Mouse (Mus musculus) MEL (cell line): ENCODE results near the gene Nipa1. TPM values are rescaled to one million over a fixed set of nuclear protein-coding genes. Genes with fewer than 3 reads are reported as not detected.

Source experiments
- DNase-seq: peaks from one replicate; pipeline ENCODE4 v3.0.0; 2011; ENCODE audit warnings: low read depth, low spot score
- H3K27ac ChIP-seq: 2 replicates; pipeline ENCODE4 v1.5.1; 2012; ENCODE audit warnings: low read depth, mild to moderate bottlenecking, control low read depth, low read length, moderate library complexity; ENCODE audit not compliant: control insufficient read depth
- H3K27me3 ChIP-seq, 2 experiments: fragments of 150-350 bp in 1 of 2; sonication (generic) in 1 of 2; 2 replicates each; pipeline ENCODE4 v1.6.1; 2012; ENCODE audit warnings: low read length in 2 of 2, mild to moderate bottlenecking in 2 of 2, improper control_type of control experiment in 1 of 2, moderate library complexity in 1 of 2; ENCODE audit not compliant: insufficient read depth in 2 of 2, control insufficient read depth in 1 of 2
- H3K36me3 ChIP-seq, 2 experiments: 2 replicates each; pipeline ENCODE4 v1.6.1; 2012 to 2014; ENCODE audit warnings: low read length in 2 of 2, improper control_type of control experiment in 1 of 2, inconsistent platforms in 1 of 2, mild to moderate bottlenecking in 1 of 2; ENCODE audit not compliant: insufficient read depth in 2 of 2, control insufficient read depth in 1 of 2
- H3K4me1 ChIP-seq, 2 experiments: fragments of 150-350 bp in 1 of 2; sonication (generic) in 1 of 2; 2 replicates each; pipeline ENCODE4 v1.6.1; 2012; ENCODE audit warnings: low read length in 2 of 2, improper control_type of control experiment in 1 of 2, mild to moderate bottlenecking in 1 of 2; ENCODE audit not compliant: insufficient read depth in 2 of 2, control insufficient read depth in 1 of 2
- H3K4me3 ChIP-seq, 2 experiments: fragments of 150-350 bp in 1 of 2; sonication (generic) in 1 of 2; 2 replicates each; pipeline ENCODE4 v1.5.1; 2012; ENCODE audit warnings: low read depth in 2 of 2, low read length in 2 of 2, mild to moderate bottlenecking in 2 of 2, moderate library complexity in 2 of 2, control low read depth in 1 of 2, improper control_type of control experiment in 1 of 2; ENCODE audit not compliant: control insufficient read depth in 1 of 2, insufficient read depth in 1 of 2
- H3K79me2 ChIP-seq: 2 replicates; pipeline ENCODE4 v1.6.1; 2012; ENCODE audit warnings: mild to moderate bottlenecking, low read length, moderate library complexity; ENCODE audit not compliant: control insufficient read depth, poor library complexity, insufficient read depth
- H3K9ac ChIP-seq: 2 replicates; pipeline ENCODE4 v1.6.1; 2012; ENCODE audit warnings: low read depth, mild to moderate bottlenecking, control low read depth, low read length, moderate library complexity; ENCODE audit not compliant: control insufficient read depth, poor library complexity, severe bottlenecking
- H3K9me3 ChIP-seq: fragments of 150-350 bp; sonication (generic); replicated peaks from 2 replicates; pipeline ENCODE4 v1.6.1; 2012; ENCODE audit warnings: mild to moderate bottlenecking, low read length, improper control_type of control experiment, moderate library complexity; ENCODE audit not compliant: insufficient read depth
- BHLHE40 ChIP-seq: IDR thresholded peaks from 2 replicates; pipeline ENCODE4 v1.6.1; 2012; ENCODE audit warnings: low read depth, mild to moderate bottlenecking, inconsistent platforms, low read length, improper control_type of control experiment, borderline replicate concordance
- CHD1 ChIP-seq: IDR thresholded peaks from 2 replicates; pipeline ENCODE4 v1.6.1; 2012; ENCODE audit warnings: low read depth, mild to moderate bottlenecking, inconsistent platforms, low read length, improper control_type of control experiment
- CHD2 ChIP-seq: IDR thresholded peaks from 2 replicates; pipeline ENCODE4 v1.6.1; 2011; ENCODE audit warnings: low read length, improper control_type of control experiment
- CTCF ChIP-seq, 3 experiments: IDR thresholded peaks in 2 of 3; conservative IDR thresholded peaks in 1 of 3; 2 replicates each; pipeline ENCODE4 v1.5.1; 2011 to 2012; ENCODE audit warnings: low read length in 3 of 3, low read depth in 2 of 3, mild to moderate bottlenecking in 2 of 3, improper control_type of control experiment in 1 of 3, inconsistent platforms in 1 of 3, mixed read lengths in 1 of 3, moderate library complexity in 1 of 3; ENCODE audit not compliant: control insufficient read depth in 1 of 3, insufficient read depth in 1 of 3, poor library complexity in 1 of 3, severe bottlenecking in 1 of 3
- E2F4 ChIP-seq: IDR thresholded peaks from 2 replicates; pipeline ENCODE4 v1.6.1; 2011; ENCODE audit warnings: low read depth, low read length, improper control_type of control experiment, borderline replicate concordance
- ELF1 ChIP-seq: IDR thresholded peaks from 2 replicates; pipeline ENCODE4 v1.6.1; 2014; ENCODE audit warnings: low read depth, mild to moderate bottlenecking, inconsistent platforms, low read length, improper control_type of control experiment, moderate library complexity
- EP300 ChIP-seq, 2 experiments: IDR thresholded peaks; 2 replicates each; pipeline ENCODE4 v1.6.1; 2011; ENCODE audit warnings: improper control_type of control experiment in 2 of 2, low read length in 2 of 2, low read depth in 1 of 2, mild to moderate bottlenecking in 1 of 2
- ETS1 ChIP-seq: IDR thresholded peaks from 2 replicates; pipeline ENCODE4 v1.6.1; 2012; ENCODE audit warnings: low read depth, mild to moderate bottlenecking, inconsistent platforms, low read length, improper control_type of control experiment, moderate library complexity
- GABPA ChIP-seq: IDR thresholded peaks from 2 replicates; pipeline ENCODE4 v1.6.1; 2012; ENCODE audit warnings: low read depth, mild to moderate bottlenecking, inconsistent platforms, low read length, improper control_type of control experiment, moderate library complexity
- GATA1 ChIP-seq: IDR thresholded peaks from 2 replicates; pipeline ENCODE4 v1.6.1; 2011; ENCODE audit warnings: low read depth, low read length, improper control_type of control experiment
- HCFC1 ChIP-seq: IDR thresholded peaks from 2 replicates; pipeline ENCODE4 v1.6.1; 2012; ENCODE audit warnings: low read depth, mild to moderate bottlenecking, inconsistent platforms, low read length, improper control_type of control experiment, moderate library complexity
- JUND ChIP-seq: IDR thresholded peaks from 2 replicates; pipeline ENCODE4 v1.6.1; 2011; ENCODE audit warnings: low read depth, mild to moderate bottlenecking, improper control_type of control experiment, low read length
- KAT2A ChIP-seq: conservative IDR thresholded peaks from 2 replicates; pipeline ENCODE4 v1.6.1; 2012; ENCODE audit warnings: low read depth, low read length, improper control_type of control experiment, inconsistent platforms
- MAFK ChIP-seq: IDR thresholded peaks from 2 replicates; pipeline ENCODE4 v1.6.1; 2011; ENCODE audit warnings: low read depth, mild to moderate bottlenecking, low read length, improper control_type of control experiment, borderline replicate concordance
- MAX ChIP-seq: IDR thresholded peaks from 2 replicates; pipeline ENCODE4 v1.6.1; 2011; ENCODE audit warnings: low read length, improper control_type of control experiment
- MAZ ChIP-seq: IDR thresholded peaks from 2 replicates; pipeline ENCODE4 v1.6.1; 2012; ENCODE audit warnings: low read depth, mild to moderate bottlenecking, inconsistent platforms, low read length, improper control_type of control experiment
- MEF2A ChIP-seq: IDR thresholded peaks from 2 replicates; pipeline ENCODE4 v1.6.1; 2014; ENCODE audit warnings: low read depth, mild to moderate bottlenecking, inconsistent platforms, low read length, improper control_type of control experiment; ENCODE audit not compliant: poor library complexity, insufficient replicate concordance, severe bottlenecking; ENCODE audit errors: extremely low read depth
- MXI1 ChIP-seq: IDR thresholded peaks from 2 replicates; pipeline ENCODE4 v1.6.1; 2011; ENCODE audit warnings: mild to moderate bottlenecking, low read depth, low read length, improper control_type of control experiment
- MYB ChIP-seq: IDR thresholded peaks from 2 replicates; pipeline ENCODE4 v1.6.1; 2011; ENCODE audit warnings: mild to moderate bottlenecking, low read depth, low read length, improper control_type of control experiment
- MYC ChIP-seq: IDR thresholded peaks from 2 replicates; pipeline ENCODE4 v1.6.1; 2011; ENCODE audit warnings: low read depth, mild to moderate bottlenecking, low read length, improper control_type of control experiment, moderate library complexity
- POLR2A ChIP-seq, 2 experiments: IDR thresholded peaks; 2 replicates each; pipeline ENCODE4 v1.6.1; 2011 to 2012; ENCODE audit warnings: low read length in 2 of 2, mild to moderate bottlenecking in 2 of 2, control low read depth in 1 of 2, improper control_type of control experiment in 1 of 2, low read depth in 1 of 2, moderate library complexity in 1 of 2; ENCODE audit not compliant: control insufficient read depth in 1 of 2, insufficient read depth in 1 of 2, poor library complexity in 1 of 2
- POLR2AphosphoS2 ChIP-seq: IDR thresholded peaks from 2 replicates; pipeline ENCODE4 v1.6.1; 2011; ENCODE audit warnings: low read length, improper control_type of control experiment
- POLR2AphosphoS5 ChIP-seq: IDR thresholded peaks from 2 replicates; pipeline ENCODE4 v1.6.1; 2012; ENCODE audit warnings: low read depth, borderline replicate concordance, mild to moderate bottlenecking, inconsistent platforms, low read length, moderate library complexity, mixed read lengths
- RAD21 ChIP-seq: IDR thresholded peaks from 2 replicates; pipeline ENCODE4 v1.6.1; 2011; ENCODE audit warnings: mild to moderate bottlenecking, low read depth, low read length, improper control_type of control experiment
- SIN3A ChIP-seq: IDR thresholded peaks from 2 replicates; pipeline ENCODE4 v1.6.1; 2012; ENCODE audit warnings: low read length, improper control_type of control experiment, inconsistent platforms
- SMC3 ChIP-seq: IDR thresholded peaks from 2 replicates; pipeline ENCODE4 v1.6.1; 2011; ENCODE audit warnings: low read depth, low read length, improper control_type of control experiment
- TAL1 ChIP-seq: IDR thresholded peaks from 2 replicates; pipeline ENCODE4 v1.6.1; 2012; ENCODE audit warnings: mild to moderate bottlenecking, inconsistent platforms, low read length, moderate library complexity, mixed read lengths
- USF1 ChIP-seq: IDR thresholded peaks from 2 replicates; pipeline ENCODE4 v1.6.1; 2014; ENCODE audit warnings: low read depth, mild to moderate bottlenecking, inconsistent platforms, low read length, improper control_type of control experiment, moderate library complexity
- USF2 ChIP-seq, 2 experiments: IDR thresholded peaks; 2 replicates each; pipeline ENCODE4 v1.6.1; 2011 to 2012; ENCODE audit warnings: improper control_type of control experiment in 2 of 2, low read length in 2 of 2, borderline replicate concordance in 1 of 2, inconsistent platforms in 1 of 2, low read depth in 1 of 2, mild to moderate bottlenecking in 1 of 2; ENCODE audit not compliant: insufficient read depth in 1 of 2
- ZKSCAN1 ChIP-seq: IDR thresholded peaks from 2 replicates; pipeline ENCODE4 v1.6.1; 2012; ENCODE audit warnings: low read depth, mild to moderate bottlenecking, inconsistent platforms, low read length, improper control_type of control experiment, moderate library complexity
- polyA plus RNA-seq, 2 experiments: library from polyadenylated mRNA; stranded (reverse) in 1 of 2; unstranded in 1 of 2; fragments of >175 nt in 1 of 2; fragments of >200 nt in 1 of 2; gene quantifications; 2 replicates each; pipeline versions ENCODE4 v1.2.1 to v1.2.4; 2012; ENCODE audit warnings: low replicate concordance in 2 of 2, low read depth in 1 of 2; ENCODE audit not compliant: insufficient read length in 2 of 2, insufficient read depth in 1 of 2, missing spikeins in 1 of 2
- total RNA-seq: library from RNA; depleted of rRNA; stranded (reverse); fragments of 300-350 nt; gene quantifications from 2 replicates; pipeline ENCODE4 v1.2.3, GENCODE M21; 2012

The Nipa1 gene
- total and polyA plus RNA-seq, 3 experiments, result 13.0 to 14.8 TPM; not detected in 1

- H3K79me2 ChIP-seq, result no peaks in the 10 kb centered on the region
- no peaks in the 10 kb centered on the region for H3K27me3 ChIP-seq
- H3K9me3 ChIP-seq, result no peaks in the 10 kb centered on the region
- no peak overlapping the region for H3K27ac ChIP-seq
- TF ChIP-seq MYC (no peak), KAT2A (no peak), EP300 (IDR thresholded peaks at IDR 0.05; ENCODE audit: low read depth in 1 of 2, low read length in 2 of 2) (peak; percentile 14 to 53; a peak in 1 of 4 replicates)
- peaks cover 0 to 4% of the 10 kb centered on the region in 2 experiments for H3K4me1 ChIP-seq
- no peak for DNase-seq
- H3K36me3 ChIP-seq, result peaks cover 0 to 4% of the 10 kb centered on the region in 2 experiments; a peak in 1 of 4 replicates
- H3K9ac ChIP-seq, result no peak overlapping the region
- no peak overlapping the region for H3K4me3 ChIP-seq
Observed at GRCm38 (mm10) chr7:56043577-56044266, 24.0 kb upstream of the Nipa1 start.

DNA sequence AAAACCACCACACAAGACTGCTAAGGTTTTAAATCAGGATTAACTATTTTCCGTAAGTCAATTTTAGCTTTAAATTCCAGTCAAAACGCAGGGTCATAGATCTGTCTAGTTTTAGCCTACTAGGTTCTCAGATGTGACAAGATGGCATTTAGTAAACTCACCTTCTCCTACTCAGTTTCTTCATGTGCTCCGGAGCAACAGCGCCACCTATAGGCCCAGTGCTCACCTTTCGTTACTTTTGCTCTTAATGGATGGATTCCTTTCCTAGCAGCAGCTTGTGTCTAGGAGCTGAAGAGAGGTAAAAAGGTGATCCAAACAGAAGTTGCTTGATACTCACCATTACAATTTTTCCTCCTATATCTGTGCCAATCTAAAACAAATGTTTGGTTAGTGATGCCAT lies 22.6 kb upstream of the Nipa1 start:
- DNase-seq, result peak; percentile 93
- no peak overlapping the region for H3K27ac ChIP-seq
- no peaks in the 10 kb centered on the region for H3K9me3 ChIP-seq
- H3K4me1 ChIP-seq, result peaks cover 0 to 4% of the 10 kb centered on the region in 2 experiments; a peak in 3 of 4 replicates
- H3K4me3 ChIP-seq, result peak overlapping the region; percentile 12 to 30; a peak in 2 of 4 replicates
- no peaks in the 10 kb centered on the region for H3K27me3 ChIP-seq
- peaks cover 0 to 4% of the 10 kb centered on the region in 2 experiments; a peak in 1 of 4 replicates for H3K36me3 ChIP-seq
- no peaks in the 10 kb centered on the region for H3K79me2 ChIP-seq
- peak overlapping the region; percentile 44 for H3K9ac ChIP-seq
- TF ChIP-seq POLR2A (IDR thresholded peaks at IDR 0.05; ENCODE audit: control insufficient read depth in 1 of 2, insufficient read depth in 1 of 2, low read depth in 1 of 2, low read length in 2 of 2, poor library complexity in 1 of 2) (no peak), GABPA (no peak), E2F4 (no peak), MYC (peak; percentile 77), ETS1 (no peak), MEF2A (no peak), ELF1 (no peak), ZKSCAN1 (no peak), TAL1 (no peak), CHD2 (no peak), USF1 (no peak), MAX (no peak), CTCF (IDR thresholded peaks at IDR 0.05 in 2 of 3, conservative IDR thresholded peaks at IDR 0.05 in 1 of 3; ENCODE audit: control insufficient read depth in 1 of 3, insufficient read depth in 1 of 3, low read depth in 2 of 3, low read length in 3 of 3, poor library complexity in 1 of 3, severe bottlenecking in 1 of 3) (peak; percentile 85 to 95 (median 95)), SMC3 (peak; percentile 82), POLR2AphosphoS2 (no peak), MAZ (0 out of 2 replicates have a peak, but pooled peaks have one; percentile 24), MXI1 (peak; percentile 60), POLR2AphosphoS5 (no peak), RAD21 (peak; percentile 96), GATA1 (no peak), BHLHE40 (no peak), MAFK (no peak), EP300 (IDR thresholded peaks at IDR 0.05; ENCODE audit: low read depth in 1 of 2, low read length in 2 of 2) (no peak; a peak in 1 of 4 replicates), JUND (0 out of 2 replicates have a peak, but pooled peaks have one; percentile 17), SIN3A (peak; percentile 60), MYB (no peak), CHD1 (no peak), HCFC1 (0 out of 2 replicates have a peak, but pooled peaks have one; percentile 28), USF2 (IDR thresholded peaks at IDR 0.05; ENCODE audit: borderline replicate concordance in 1 of 2, insufficient read depth in 1 of 2, low read depth in 1 of 2, low read length in 2 of 2) (no peak)
